Mouse (Mus musculus): ENCODE data around the gene Nudcd2.
"Not testable (repeated sequence)": the region's sequence is repeated elsewhere in the genome, so short reads cannot be mapped to it uniquely, and the experiment has no call there.

Gene Nudcd2

DNA sequence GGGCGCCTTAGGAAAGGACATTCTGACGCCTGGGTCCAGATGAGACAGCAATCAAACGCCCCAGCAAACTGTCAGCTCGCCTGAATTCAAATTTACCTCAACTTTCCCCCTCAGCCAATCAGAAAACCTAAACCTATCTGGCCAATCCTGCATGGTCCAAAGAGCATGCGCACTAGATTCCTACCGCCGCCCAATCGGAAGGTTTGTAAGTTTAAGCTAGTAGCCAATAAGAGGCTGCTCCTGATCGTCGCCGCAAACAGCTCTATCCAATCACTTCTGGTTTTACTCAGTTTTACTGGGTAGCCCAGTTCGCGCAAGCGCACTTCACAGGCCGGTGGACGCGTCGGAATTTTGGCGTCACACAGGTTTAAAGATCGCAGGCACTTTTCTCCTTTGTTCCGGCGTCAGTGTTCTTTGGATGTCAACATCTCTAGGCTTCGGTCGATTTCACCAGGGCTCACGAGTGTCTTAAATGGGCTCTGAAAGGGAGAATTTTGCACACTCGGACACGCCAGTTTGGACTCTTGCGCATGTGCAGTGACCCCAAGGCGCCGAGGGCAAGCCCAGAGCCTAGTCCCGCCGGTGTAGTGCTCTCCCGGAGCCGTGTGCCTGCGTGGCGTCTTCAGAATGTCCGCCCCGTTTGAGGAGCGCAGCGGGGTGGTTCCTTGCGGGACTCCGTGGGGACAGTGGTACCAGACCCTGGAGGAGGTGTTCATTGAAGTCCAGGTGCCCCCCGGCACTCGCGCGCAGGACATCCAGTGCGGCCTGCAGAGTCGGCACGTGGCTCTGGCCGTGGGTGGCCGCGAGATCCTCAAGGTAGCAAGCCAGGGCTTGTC lies at the start of gene Nudcd2, which contains the start of gene Hmmr:
Gene Nudcd2, plus strand, starts transcription at position 329 of the 836 bp plus-strand sequence.
Gene Hmmr, minus strand, starts transcription at position 84 of the 836 bp plus-strand sequence.
- DNase-seq (ENCODE audit: low spot score in 2 of 2), result peak; percentile 97 to 98

GRCm38 (mm10) chr11:40690444-40691127 lies 42.9 kb upstream of the Nudcd2 start:
- DNase-seq (ENCODE audit: low spot score in 2 of 2), result no peak

- peak; percentile 44 to 45 for DNase-seq (ENCODE audit: low spot score in 2 of 2)
Measured at GRCm38 (mm10) chr11:40692101-40692509, 41.4 kb upstream of the Nudcd2 start.

GRCm38 (mm10) chr11:40692511-40693365 lies 40.7 kb upstream of the Nudcd2 start:
- peak; percentile 96 for DNase-seq (ENCODE audit: low spot score in 2 of 2)

DNA sequence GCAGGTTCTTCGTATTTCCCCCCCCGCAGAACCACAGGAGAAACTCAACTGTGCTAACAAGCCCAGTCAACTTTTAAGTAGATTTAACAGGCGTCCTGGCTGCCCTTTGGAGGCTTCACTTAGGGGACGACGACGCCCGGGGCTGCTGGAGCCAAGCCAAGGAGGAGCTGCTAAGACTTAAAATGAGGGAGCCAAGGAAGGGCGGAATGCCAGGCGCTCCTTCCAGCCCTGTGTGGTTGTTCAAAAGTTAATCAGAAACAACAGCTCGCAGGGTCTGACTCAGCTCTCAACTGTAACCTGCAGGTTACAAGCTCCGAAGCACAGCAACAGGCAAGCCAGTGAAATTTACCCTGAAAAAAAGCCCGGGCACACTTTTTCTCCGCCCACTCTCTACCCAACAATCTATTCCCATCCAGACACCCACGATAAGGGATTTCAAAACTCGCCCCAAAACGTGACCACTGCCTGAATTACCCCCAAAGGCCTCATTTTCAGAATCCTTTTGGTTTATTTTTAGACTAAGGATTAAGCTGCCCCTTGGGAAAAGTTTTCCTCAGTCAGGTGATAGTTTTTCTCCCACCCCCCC lies 40.0 kb upstream of the Nudcd2 start:
- DNase-seq (ENCODE audit: low spot score in 2 of 2), result peak; percentile 81

- peak; percentile 70 to 78 for DNase-seq (ENCODE audit: low spot score in 2 of 2)
Measured at GRCm38 (mm10) chr11:40694311-40695087, 39.0 kb upstream of the Nudcd2 start.

DNA sequence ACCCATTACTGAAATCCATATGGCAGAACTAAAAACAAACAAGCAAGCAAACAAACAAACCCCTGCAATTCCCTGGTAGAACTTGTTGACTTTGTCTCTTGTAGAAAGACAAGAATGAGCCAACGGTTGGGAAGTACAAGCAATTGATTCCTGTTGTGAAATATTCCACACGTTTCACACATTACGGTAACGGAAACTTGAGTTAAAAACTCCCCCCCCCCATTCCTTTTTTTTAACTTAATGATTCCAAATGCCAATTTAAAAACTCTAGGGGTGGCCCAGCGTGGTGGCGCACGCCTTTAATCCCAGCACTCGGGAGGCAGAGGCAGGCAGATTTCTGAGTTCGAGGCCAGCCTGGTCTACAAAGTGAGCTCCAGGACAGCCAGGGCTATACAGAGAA lies 38.4 kb upstream of the Nudcd2 start, which contains the start of gene Mat2b:
Gene Mat2b, minus strand, starts transcription at position 101 of the 400 bp plus-strand sequence.
- DNase-seq (ENCODE audit: low spot score in 2 of 2), result no peak

DNA sequence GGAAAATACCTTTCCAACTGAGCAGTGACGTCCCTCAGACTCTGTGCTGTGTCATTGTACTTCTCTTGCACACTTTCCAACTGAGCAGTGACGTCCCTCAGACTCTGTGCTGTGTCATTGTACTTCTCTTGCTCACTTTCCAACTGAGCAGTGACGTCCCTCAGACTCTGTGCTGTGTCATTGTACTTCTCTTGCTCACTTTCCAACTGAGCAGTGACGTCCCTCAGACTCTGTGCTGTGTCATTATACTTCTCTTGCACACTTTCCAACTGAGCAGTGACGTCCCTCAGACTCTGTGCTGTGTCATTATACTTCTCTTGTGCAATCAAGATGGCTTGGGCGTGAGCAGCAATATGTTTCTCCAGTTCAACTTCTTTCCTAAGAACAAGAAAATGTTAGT lies 23.6 kb upstream of the Nudcd2 start:
- DNase-seq (ENCODE audit: low spot score in 2 of 2), result not testable (repeated sequence)

- peak in 1 of 2 experiments; percentile 37 for DNase-seq (ENCODE audit: low spot score in 2 of 2)
Measured at GRCm38 (mm10) chr11:40713858-40714257, 19.6 kb upstream of the Nudcd2 start.

- peak; percentile 49 to 51 for DNase-seq (ENCODE audit: low spot score in 2 of 2)
Measured at GRCm38 (mm10) chr11:40715524-40715923, 17.9 kb upstream of the Nudcd2 start.

DNA sequence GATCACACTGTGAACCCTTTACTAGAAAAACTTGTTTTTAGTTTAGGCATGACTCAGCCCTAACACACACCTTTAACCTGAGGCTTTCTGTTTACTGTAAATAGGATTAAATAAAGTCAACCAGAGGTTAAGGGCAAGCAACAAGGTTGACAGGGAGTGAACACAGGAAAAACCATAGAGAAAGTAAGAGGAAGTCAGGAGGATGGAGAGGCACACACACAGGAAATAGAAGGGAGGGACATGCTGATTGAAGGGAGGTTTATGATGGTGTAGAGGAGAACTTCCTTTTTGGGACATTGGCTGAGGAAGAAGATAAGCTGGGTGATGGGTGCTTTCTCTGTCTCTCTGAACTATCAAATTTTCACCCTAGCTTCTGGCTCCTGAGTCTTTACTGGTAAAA lies 15.1 kb upstream of the Nudcd2 start:
- no peak for DNase-seq (ENCODE audit: low spot score in 2 of 2)

- DNase-seq (ENCODE audit: low spot score in 2 of 2), result no peak
Measured at GRCm38 (mm10) chr11:40732997-40733338, 499 bp upstream of the Nudcd2 start.

DNA sequence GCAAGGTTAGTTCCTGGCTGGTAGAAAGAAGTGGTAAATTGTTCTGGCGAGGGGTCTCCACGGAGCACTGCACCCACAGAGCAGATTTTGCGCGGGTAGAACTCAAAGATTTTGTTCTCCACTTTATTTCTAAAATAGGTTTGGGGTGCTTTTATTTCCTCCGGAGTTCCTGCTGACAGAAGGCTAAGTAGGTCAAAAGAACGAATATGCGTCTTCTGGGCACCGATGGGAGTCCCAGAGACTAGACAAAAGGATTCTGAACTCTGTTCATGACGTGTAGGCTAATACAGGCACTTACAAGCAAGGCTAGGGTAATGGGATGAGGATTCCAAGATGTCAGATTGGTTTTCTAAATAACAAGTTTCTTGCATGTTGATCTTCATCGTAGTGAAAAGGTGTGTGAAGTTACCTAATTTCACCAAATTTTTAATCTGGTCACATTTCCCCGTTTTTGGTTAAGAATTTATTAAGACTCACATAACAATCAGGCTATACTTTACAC lies 835 bp downstream of the Nudcd2 start:
- no peak for DNase-seq (ENCODE audit: low spot score in 2 of 2)

- DNase-seq (ENCODE audit: low spot score in 2 of 2), result no peak
Measured at GRCm38 (mm10) chr11:40737369-40737768, 3.9 kb downstream of the Nudcd2 start.

DNA sequence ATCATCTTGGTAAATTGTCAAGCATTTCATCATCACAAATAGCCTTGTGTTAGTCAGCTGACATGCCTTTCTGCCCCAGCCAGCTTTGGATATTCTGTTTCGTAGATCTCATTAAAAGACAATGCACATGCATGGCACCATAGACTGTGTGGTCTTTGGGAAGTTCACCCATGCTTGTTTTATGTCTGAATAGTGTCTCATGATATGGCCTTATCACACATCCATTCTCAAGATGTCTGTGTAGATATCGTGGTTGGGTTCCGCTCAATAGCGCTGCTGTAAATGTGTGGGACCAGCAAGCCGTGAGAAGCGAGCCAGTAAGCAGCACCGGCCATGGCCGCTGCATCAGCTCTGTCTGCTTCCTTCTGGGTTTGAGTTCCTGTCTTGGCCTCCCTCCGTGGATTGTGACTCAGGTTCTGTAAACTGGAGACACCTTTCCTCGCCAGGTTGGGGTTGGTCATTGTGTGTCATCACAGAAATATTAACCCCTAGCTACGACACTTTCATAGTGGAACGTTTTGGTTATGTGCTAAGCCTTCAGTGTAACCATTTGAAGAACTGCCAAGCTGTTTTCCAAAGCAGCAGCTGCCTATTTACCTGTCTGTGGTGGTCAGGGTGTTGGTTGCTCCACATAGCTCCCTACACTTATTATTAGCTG lies 8.3 kb downstream of the Nudcd2 start:
- DNase-seq (ENCODE audit: low spot score in 2 of 2), result no peak

DNA sequence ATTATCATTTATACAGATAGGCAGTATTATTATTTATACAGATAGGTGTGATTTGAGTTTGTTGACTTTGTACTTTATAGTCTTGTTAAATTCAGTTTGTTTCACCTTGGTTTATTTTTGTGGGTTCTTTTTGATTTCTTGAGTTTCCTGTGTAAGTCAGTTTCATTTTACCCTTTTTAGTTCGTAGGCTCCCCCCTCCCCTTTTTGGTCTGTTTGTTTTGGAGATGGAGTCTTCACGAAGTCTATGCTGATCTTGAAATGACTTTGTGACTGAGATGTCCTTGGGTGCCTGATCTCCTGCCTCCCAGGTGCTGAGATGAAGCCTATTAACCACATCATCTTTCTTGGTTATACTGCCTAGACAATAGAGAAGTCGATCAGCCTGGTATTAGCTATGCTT lies 10.9 kb downstream of the Nudcd2 start:
- DNase-seq (ENCODE audit: low spot score in 2 of 2), result no peak

DNA sequence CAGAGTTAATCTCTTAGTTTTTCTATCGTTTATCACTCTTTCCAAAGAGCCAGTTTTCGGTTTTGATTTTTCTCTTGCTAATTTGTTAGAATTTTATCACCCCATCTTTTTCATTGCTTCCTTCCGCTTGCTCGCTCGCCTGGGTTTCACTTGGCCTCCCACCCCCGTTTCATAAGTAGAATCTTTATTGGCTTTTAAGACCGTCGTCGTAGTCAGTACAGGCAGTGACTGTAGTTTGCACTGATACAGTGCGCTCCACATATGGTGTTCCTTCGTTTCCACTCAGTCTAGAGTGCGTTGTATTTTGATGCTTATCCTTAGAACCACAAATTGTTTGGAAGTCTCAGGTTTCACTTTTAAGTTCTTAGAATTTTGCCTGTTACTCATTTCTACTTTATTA lies 12.9 kb downstream of the Nudcd2 start:
- DNase-seq (ENCODE audit: low spot score in 2 of 2), result no peak

DNA sequence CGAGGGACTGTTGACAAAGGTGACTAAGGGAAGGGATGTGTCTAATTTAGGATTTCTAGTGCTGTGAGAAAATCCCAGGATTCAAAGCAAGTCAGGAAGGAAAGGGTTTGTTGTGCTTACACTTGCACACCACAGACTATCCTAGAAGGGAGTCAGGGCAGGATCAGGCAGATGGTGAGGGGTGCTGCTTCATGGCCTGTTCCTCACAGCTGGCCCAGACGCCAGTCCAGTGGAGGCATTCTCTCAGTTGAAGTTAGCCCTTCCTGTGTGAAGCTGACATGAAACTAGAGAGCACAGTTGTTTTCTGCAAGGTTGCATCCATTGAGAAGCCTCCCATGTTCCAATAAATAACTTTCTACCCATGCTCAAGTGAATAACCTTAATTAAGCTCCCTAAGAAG lies 14.2 kb downstream of the Nudcd2 start:
- no peak for DNase-seq (ENCODE audit: low spot score in 2 of 2)

- no peak for DNase-seq (ENCODE audit: low spot score in 2 of 2)
Measured at GRCm38 (mm10) chr11:40753836-40754235, 20.4 kb downstream of the Nudcd2 start.

- DNase-seq (ENCODE audit: low spot score in 2 of 2), result no peak
Measured at GRCm38 (mm10) chr11:40754664-40755107, 21.2 kb downstream of the Nudcd2 start.
